Mouse (Mus musculus): Measurements from ENCODE around the gene Eif5a.

Eif5a gene

GRCm38 (mm10) chr11:69876867-69877266 lies 44.9 kb downstream of the Eif5a start:
- in situ Hi-C loops (cut with MboI, MseI): loop anchor here (5.0 kb wide), 1 partner anchor 75 kb away; the partner anchor contains the start of gene Fgf11

GRCm38 (mm10) chr11:69876186-69876585 lies 45.6 kb downstream of the Eif5a start:
- in situ Hi-C loops (cut with MboI, MseI): loop anchor here (5.0 kb wide), 1 partner anchor 74 kb away; the partner anchor contains the start of gene Fgf11

- in situ Hi-C loops (cut with MboI, MseI): no loop called here
These were observed 49.3 kb downstream of the Eif5a start for GRCm38 (mm10) chr11:69872451-69872850.

- in situ Hi-C loops (cut with MboI, MseI): no loop called here
These were observed 49.9 kb downstream of the Eif5a start for GRCm38 (mm10) chr11:69871822-69872221.

- in situ Hi-C loops (cut with MboI, MseI): no loop called here
These were observed 51.3 kb downstream of the Eif5a start for GRCm38 (mm10) chr11:69870289-69871069.

- in situ Hi-C loops (cut with MboI, MseI): no loop called here
These were observed 54.4 kb downstream of the Eif5a start for GRCm38 (mm10) chr11:69867335-69867734.

All from T-helper 2 cell (primary cell).